Mouse (Mus musculus): ENCODE data around the gene Sertad1.

The Sertad1 gene

GRCm38 (mm10) chr7:27486770-27487697 is at the start of gene Sertad1:
Gene Sertad1 (plus strand): TSS chr7:27486910.
- in situ Hi-C loops (cut with MboI; ENCODE audit: low sequenced_read_pairs) = no loop called here

- in situ Hi-C loops (cut with MboI; ENCODE audit: low sequenced_read_pairs) = no loop called here
Measured at GRCm38 (mm10) chr7:27437544-27437943, 49.2 kb upstream of the Sertad1 start.

GRCm38 (mm10) chr7:27440014-27440413 is 46.7 kb upstream of the Sertad1 start:
- in situ Hi-C loops (cut with MboI; ENCODE audit: low sequenced_read_pairs) = no loop called here

- in situ Hi-C loops (cut with MboI; ENCODE audit: low sequenced_read_pairs) = no loop called here
Measured at GRCm38 (mm10) chr7:27446051-27446450, 40.7 kb upstream of the Sertad1 start.

- in situ Hi-C loops (cut with MboI; ENCODE audit: low sequenced_read_pairs) = no loop called here
Measured at GRCm38 (mm10) chr7:27446521-27447418, 39.9 kb upstream of the Sertad1 start.

GRCm38 (mm10) chr7:27447419-27448286 is 39.1 kb upstream of the Sertad1 start, which contains the start of the genes Sptbn4 and Blvrb:
Gene Sptbn4 (minus strand): TSS chr7:27447686.
Gene Blvrb (plus strand): TSS chr7:27447978.
- in situ Hi-C loops (cut with MboI; ENCODE audit: low sequenced_read_pairs) = no loop called here

GRCm38 (mm10) chr7:27448421-27449206 is 38.1 kb upstream of the Sertad1 start:
- in situ Hi-C loops (cut with MboI; ENCODE audit: low sequenced_read_pairs) = no loop called here

GRCm38 (mm10) chr7:27449256-27449862 is 37.4 kb upstream of the Sertad1 start:
- in situ Hi-C loops (cut with MboI; ENCODE audit: low sequenced_read_pairs) = no loop called here

- in situ Hi-C loops (cut with MboI; ENCODE audit: low sequenced_read_pairs) = no loop called here
Measured at GRCm38 (mm10) chr7:27451359-27451758, 35.4 kb upstream of the Sertad1 start.

GRCm38 (mm10) chr7:27452206-27452770 is 34.4 kb upstream of the Sertad1 start:
- in situ Hi-C loops (cut with MboI; ENCODE audit: low sequenced_read_pairs) = no loop called here

- in situ Hi-C loops (cut with MboI; ENCODE audit: low sequenced_read_pairs) = no loop called here
Measured at GRCm38 (mm10) chr7:27454461-27455121, 32.1 kb upstream of the Sertad1 start.

GRCm38 (mm10) chr7:27455273-27455672 is 31.4 kb upstream of the Sertad1 start:
- in situ Hi-C loops (cut with MboI; ENCODE audit: low sequenced_read_pairs) = no loop called here

GRCm38 (mm10) chr7:27458614-27459013 is 28.1 kb upstream of the Sertad1 start:
- in situ Hi-C loops (cut with MboI; ENCODE audit: low sequenced_read_pairs) = no loop called here

- in situ Hi-C loops (cut with MboI; ENCODE audit: low sequenced_read_pairs) = no loop called here
Measured at GRCm38 (mm10) chr7:27459640-27460039, 27.1 kb upstream of the Sertad1 start.

- in situ Hi-C loops (cut with MboI; ENCODE audit: low sequenced_read_pairs) = no loop called here
Measured at GRCm38 (mm10) chr7:27460477-27460876, 26.2 kb upstream of the Sertad1 start.

- in situ Hi-C loops (cut with MboI; ENCODE audit: low sequenced_read_pairs) = no loop called here
Measured at GRCm38 (mm10) chr7:27467648-27468047, 19.1 kb upstream of the Sertad1 start.

GRCm38 (mm10) chr7:27471390-27472120 is 15.2 kb upstream of the Sertad1 start:
- in situ Hi-C loops (cut with MboI; ENCODE audit: low sequenced_read_pairs) = no loop called here

- in situ Hi-C loops (cut with MboI; ENCODE audit: low sequenced_read_pairs) = no loop called here
Measured at GRCm38 (mm10) chr7:27472596-27472995, 14.1 kb upstream of the Sertad1 start.
